Mouse (Mus musculus) lung, postnatal 14 days (tissue): ENCODE data around the gene Gys1.
"Not testable (repeated sequence)": the region's sequence is repeated elsewhere in the genome, so short reads cannot be mapped to it uniquely, and the experiment has no call there.

Source experiments
- DNase-seq: peaks from one replicate; pipeline ENCODE4 v3.0.0; 2021

Gys1 gene

DNA sequence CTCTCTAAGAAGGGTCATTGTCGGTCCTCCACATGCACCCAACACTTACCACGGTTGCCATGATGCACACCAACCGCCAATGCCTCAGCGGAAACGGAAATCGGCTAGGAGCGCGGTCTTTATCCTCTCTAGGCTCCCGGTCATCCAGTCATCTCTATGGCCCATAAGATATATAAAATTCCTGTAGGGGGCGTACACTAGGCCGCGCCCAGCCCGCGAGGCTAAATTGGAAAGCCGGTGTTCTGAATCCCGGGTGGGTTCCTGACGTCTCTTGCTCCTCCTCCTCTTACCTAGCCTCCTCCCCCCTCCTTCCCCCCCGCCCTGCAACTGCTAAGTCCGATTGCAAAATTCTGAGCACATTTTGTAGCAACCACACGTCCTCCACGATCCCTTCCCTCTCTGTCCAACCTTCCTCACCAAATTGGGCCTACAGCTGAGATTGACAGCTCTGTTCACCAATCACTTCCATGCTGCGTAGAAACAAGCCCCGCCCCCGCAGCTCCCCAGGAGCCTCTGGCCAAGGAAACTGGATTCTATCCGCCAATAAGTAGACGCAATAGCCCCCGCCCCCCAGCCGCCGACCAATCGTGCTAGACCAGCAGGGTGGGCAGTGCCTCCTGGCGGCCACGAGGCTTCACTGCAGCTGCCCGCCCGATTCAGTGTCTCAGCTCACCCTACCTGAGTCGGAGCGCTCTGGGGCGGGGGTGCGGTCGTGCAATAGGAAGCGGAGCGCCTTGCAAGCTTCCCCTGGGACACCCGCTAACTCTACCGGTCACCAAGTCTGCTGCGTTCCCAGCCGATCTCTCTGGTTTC, at the start of gene Gys1:
Gys1 (plus strand) TSS at position 642 of the 813 bp plus-strand sequence.
- peak; percentile 100 for DNase-seq

DNA sequence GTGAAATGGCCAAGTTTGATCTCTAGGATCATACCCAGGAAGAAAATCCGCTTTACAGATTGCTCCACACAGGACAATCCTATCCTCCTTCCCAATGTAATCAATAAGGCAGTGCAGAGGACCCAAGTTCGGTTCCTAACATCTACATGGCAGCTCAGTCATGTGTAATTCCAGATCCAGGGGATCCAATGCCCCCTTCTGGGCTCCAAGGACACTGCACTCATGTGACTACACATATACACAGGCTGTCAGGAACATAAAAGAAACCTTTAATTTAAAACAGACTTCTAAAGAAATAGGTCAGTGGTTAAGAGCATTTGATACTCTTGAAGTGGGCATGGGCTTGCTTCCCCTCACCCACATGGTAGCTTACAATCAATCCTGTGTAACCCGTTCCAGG, 48.6 kb upstream of the Gys1 start:
- DNase-seq: no peak

DNA sequence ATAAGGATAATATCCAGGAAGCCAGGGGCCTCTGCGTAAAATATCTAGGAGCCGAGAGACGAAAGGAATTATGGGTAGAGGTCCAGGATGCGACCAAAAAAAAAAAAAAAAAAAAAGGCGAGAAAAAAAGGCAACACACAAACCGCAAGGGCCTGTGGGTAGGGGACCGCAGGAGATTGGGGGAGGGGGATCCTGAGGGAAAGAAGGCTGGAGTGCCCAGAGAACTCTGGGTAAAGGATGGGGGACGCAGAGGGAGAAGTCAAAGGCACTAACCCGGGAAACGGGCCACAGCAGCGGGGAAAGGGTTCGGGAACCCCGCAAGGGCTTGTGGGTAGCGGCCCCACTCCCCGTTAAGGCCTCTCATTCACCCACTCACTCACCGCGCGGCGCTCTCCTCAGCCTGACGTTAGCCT, 39.5 kb upstream of the Gys1 start:
- DNase-seq: no peak

DNA sequence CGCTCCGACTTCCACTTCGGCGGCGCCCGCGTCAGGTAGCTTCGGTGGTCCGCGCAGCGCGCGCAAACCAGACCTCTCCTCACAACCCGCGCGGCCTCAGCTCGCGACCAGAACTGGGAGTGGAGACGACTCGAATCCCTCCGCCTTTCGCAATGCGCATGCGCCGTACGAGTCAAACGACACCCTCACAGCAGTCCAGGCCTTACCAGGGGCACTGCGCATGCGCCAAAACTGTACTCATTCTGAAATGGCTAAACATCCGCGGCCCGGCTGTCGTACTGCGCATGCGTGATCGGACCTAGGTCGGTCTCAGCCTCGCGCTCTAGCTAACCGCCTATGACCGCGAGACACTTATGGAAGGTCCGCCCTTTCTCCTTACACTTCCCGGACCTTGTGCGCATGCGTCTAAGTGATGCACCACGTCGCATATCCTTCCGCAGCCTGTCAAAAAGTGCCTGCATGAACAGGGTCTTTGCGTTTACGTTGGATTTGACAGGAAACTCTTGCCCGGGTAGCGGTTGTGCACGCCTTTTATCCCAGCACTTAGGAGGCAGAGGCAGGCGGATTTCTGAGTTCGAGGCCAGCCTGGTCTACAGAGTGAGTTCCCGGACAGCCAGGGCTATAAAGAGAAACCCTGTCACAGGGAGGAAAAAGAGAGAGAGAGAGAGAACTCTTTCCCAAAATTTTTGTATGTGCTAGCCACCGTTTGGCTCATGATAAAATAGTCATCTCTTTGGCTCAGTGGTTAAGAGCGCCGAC, 38.9 kb upstream of the Gys1 start, which contains the start of gene Snrnp70:
Snrnp70 (minus strand) TSS at position 165 of the 759 bp plus-strand sequence.
- DNase-seq: peak; percentile 100

DNA sequence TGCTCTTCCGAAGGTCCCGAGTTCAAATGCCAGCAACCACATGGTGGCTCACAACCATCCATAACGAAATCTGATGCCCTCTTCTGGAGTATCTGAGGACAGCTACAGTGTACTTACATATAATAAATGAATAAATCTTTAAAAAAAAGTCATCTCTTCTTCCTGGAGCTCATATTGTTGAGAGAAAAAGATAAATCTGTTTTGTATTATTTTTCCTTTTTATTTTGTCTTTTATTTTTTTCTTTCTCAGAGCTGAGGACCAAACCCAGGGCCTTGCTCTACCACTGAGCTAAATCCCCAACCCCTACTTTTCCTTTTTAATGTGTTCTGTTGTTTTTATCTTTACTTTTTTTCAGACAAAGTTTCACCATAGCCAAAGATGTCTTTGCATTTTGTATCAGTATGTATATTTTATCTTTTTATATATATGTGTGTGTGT, 38.3 kb upstream of the Gys1 start:
- DNase-seq: not testable (repeated sequence)

DNA sequence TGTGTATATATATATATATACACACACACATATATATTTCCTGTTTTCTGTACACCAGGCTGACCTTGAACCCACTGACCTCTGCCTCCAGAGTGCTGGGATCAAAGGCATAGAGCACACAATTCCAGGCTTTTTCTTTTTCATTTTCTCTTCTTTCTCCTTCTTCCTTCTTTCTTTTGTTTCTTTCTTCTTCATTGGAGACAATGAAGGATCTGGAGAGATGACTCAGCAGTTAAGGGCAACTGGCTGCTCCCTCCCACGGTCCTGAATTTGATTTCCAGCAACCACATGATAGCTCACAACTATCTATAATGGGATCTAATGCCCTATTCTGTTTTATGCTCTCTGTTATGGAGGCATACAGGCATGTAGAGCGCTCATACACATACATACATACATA, 37.9 kb upstream of the Gys1 start:
- no peak for DNase-seq

DNA sequence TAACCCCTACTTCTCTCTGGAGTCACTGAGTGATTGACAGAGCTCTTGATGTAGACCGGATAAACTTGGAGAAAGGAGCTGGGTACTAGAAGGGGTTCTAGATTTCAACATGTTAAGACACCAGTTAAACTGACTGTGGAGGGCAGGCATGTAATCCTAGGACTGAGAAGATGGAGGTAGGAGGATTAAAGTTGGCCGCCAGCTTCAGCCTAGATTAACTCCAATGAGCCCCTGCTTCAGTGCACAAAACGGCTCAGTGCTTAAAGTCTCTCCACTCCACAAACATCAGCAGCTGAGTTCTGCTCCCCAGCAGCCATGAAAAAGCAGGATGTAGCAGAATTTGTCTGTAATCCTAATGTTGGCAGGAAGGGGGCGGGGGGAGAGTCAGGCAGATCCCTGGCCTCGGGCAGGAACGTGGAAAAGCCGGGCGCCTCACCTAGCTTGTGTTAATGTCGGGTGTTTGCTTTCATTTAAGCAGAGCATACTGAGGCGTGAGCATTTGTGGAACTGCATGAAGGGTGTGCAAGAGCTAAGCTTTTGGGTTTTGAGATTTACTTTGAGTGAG, 33.0 kb upstream of the Gys1 start:
- DNase-seq: no peak

DNA sequence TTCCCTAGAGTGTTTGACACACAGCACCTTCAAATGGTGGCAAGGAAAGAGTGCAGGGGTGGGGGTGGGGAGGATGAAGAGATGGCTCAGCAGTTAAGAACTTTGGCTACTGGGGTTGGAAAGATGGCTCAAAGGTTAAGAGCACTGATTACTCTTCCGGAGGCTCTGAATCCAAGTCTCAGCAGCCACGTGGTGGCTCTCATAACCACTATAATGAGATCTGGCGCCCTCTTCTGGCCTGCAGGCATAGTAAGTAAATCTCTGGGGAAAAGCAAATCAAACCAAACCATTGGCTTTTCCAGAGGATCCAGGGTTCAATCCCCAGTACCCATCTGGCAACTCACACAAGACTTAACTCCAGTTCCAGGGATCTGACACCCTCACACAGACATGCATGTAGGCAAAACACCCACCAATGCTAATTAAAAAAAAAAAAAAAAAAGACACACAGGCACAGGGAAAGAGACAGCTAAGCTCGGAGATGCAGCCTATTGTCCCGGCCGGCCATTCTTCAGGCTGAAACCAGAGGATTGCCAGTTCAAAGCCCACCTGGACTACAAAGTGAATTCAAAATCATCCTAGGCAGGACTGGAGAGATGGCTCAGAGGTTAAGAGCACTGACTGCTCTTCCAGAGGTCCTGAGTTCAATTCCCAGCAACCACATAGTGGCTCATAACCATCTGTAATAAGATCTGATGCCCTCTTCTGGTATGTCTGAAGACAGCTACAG, 30.9 kb upstream of the Gys1 start:
- DNase-seq: peak; percentile 81

DNA sequence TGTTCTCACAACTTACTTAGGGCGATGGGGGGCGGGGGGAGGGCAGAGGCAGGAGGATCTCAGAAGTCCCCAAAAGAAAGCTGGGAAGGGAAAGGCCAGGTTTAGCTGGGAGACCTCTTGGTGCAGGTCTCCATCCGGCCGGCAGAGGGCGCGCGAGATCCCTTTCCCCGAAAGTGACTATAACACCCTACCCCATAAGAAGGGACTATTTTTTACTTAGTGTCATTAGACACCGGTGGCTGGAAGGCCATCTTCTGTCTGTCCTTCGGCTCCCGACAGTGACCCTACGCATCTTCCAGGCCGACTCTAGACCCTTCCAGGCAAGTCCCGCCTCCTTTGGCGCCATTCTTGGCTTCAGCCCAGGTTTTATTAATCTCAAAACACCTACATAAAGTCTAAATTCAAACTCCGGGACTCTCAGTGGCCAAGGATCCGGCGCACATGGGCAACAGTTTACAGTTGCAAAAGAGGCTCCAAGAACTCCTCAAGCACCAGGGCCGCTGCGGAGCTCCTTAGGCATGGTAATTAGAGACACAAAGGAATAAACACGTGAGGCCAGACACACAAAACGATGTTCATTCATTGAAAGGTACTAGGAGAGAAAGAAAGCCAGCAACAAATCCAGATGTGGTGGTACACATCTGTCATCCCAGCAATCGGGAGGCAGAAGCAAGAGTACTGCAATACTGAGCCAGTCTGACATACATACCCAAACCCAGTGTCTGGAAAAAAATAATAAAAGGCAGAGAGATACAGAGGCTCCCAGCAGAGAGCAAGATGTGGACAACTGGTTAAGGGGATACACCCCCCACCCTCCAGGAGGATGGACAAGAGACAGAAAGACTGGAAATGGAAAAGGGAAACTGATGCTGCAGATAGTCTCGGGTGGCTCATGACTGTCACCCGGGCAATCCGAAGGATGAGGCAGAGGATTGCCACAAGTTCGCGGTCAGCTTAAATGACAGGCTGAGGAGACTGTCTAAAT, 29.3 kb upstream of the Gys1 start, which contains the start of gene Kcna7:
Kcna7 (plus strand) TSS at position 563 of the 985 bp plus-strand sequence.
- peak; percentile 86 for DNase-seq

DNA sequence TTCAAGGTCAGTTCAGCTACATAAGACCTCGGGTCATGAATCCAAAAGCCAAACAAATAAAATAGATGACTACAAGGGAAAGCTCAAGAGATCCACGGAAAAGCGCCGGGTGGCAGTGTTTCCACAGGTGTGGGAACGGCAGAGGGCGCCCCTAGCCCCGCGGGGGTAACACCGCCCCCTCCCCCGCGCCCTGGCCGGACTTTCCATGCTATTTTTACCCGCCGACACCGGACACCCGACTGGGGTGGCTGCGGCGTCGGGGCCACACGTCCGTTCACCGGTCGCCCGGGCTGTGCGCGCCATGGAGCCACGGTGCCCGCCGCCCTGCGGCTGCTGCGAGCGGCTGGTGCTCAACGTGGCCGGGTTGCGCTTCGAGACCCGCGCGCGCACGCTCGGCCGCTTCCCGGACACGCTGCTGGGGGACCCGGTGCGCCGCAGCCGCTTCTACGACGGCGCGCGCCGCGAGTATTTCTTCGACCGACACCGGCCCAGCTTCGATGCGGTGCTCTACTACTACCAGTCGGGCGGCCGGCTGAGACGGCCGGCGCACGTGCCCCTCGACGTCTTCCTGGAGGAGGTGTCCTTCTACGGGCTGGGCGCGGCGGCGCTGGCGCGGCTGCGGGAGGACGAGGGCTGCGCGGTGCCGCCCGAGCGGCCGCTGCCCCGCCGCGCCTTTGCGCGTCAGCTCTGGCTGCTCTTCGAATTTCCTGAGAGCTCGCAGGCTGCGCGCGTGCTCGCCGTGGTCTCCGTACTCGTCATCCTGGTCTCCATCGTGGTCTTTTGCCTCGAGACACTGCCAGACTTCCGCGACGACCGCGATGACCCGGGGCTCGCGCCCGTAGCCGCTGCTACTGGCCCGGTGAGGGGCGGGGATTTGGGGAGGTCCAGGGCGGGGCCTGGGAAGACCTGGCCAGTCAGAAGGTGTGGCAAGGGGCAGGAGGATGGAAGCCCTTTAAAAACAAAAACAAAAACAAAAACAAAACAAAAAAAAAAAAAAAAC, 28.2 kb upstream of the Gys1 start:
- peak; percentile 30 for DNase-seq

DNA sequence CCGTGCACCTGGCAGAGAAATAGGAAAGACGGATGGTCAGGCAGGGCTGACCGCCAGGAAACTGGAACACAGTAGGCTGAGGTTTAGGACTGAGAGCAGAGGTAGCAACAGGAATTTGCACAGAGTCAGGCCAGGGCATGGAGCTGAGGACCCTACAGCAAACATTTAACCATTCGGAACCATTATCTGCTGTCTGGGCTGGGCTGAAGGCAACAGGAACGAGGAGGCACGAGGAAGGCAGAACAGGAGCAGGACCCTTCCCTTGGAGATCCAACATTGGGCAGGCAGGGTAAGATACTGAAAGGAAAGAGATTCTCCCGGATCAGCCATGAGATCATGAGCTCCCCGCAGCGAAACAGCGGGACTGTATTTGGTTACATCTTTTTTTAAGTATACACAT, 26.8 kb upstream of the Gys1 start:
- DNase-seq: no peak

DNA sequence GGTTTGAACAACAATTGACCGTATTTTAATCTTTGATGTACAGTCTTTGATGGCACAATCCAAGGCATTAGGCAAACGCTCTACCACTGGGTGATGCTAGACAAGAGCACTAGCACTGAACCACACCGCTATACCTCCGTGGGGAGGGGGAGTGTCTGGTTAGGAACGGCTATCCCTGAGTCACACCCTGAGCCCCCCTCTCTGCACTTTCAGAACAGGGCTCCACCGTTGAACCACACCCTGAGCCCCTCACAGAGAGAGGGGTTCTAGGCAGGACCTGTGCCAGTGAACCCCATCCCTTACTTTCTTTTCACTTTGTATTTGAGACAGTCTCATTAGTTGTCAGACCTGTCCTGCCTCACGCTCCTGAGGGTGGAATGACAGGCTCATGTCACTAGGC, 26.3 kb upstream of the Gys1 start:
- no peak for DNase-seq

DNA sequence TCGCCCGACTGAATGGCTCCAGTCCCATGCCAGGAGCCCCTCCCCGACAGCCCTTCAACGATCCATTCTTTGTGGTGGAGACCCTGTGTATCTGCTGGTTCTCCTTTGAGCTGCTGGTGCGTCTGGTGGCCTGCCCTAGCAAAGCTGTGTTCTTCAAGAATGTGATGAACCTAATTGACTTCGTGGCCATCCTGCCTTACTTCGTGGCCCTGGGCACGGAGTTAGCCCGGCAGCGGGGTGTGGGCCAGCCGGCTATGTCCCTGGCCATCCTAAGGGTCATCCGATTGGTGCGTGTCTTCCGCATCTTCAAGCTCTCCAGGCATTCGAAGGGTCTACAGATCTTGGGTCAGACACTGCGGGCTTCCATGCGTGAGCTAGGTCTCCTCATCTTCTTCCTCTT, 25.7 kb upstream of the Gys1 start:
- DNase-seq: no peak

DNA sequence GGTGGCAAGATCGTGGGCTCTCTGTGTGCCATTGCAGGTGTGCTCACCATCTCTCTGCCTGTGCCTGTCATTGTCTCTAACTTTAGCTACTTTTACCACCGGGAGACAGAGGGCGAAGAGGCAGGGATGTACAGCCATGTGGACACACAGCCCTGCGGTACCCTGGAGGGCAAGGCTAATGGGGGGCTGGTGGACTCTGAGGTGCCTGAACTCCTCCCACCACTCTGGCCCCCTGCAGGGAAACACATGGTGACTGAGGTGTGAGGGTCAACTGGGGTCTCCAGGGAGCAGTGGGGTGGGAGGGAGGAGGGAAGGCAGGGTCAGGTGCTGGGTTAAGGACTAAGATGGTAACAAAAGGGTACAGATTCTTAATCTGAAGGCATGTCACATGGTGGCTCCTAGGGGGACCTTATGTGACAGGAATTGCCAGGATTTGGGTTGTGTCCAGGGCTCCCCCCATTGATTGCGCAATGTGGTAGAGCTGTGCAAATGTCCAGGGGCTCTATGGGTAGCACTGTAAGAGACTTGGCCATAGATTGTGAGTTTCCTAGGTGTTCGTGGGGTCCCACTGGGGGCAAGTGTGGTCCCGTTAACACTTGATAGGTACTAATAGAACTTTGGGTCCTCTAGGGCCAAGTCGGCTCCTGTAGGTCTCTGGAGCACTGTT, 25.0 kb upstream of the Gys1 start:
- DNase-seq: no peak

DNA sequence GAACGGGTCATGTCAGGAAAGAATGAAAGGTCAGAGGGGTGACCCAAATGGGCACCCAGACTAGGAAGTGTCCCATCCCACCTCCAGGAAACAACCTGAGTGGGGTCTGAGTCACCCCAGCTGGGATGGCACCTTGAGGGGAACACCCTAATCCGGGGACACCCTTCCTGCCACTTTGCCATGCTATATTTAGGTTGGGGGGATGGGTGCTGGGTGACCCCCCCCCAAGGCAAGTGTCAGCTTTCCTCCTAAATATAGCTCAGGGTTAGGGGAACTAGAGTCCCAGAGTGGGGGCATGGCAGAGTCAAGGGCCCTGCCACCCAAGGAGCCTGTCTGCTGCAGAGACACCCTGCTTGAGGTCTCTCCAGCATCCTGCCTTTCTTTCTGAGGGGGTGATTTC, 22.2 kb upstream of the Gys1 start:
- DNase-seq: no peak

DNA sequence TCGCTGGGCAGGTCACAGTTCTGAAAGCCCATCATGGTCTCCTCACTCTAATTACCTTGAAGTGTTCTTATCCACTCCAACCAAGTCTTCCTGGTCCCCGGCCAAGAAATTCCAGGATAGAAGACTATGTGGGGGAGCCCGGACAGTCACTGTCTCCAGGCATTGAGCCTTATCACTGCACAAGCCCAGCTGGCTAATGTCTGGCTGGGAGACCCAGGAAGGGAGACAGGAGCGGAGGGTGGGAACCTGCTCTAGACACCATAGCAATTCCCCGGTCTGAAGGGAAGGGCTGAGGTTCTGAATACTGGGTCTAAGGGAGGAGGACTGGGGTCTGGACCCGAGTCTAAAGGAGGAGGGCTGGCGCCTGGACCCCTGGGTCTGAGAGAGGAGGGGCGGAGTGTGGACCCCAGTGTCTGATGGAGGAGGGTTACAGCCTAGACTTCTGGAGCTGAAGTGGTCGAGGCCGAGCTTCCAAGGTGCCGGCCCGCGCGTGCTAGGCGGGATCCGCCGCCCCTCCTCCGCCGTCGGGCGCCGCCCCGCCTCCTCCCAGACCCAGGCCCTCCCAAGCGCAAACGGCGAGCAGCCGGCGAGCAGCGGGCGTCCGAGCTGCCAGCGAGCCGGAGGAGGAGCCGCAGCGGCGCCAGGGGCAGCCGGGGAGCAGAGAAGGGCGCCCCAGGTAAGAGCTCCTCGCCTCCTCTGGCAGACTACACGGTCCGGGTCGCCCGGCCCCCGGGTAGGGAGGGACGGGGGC, 21.4 kb upstream of the Gys1 start, which contains the start of gene Ntf5:
Ntf5 (plus strand) TSS at position 583 of the 751 bp plus-strand sequence.
- peak; percentile 26 for DNase-seq

DNA sequence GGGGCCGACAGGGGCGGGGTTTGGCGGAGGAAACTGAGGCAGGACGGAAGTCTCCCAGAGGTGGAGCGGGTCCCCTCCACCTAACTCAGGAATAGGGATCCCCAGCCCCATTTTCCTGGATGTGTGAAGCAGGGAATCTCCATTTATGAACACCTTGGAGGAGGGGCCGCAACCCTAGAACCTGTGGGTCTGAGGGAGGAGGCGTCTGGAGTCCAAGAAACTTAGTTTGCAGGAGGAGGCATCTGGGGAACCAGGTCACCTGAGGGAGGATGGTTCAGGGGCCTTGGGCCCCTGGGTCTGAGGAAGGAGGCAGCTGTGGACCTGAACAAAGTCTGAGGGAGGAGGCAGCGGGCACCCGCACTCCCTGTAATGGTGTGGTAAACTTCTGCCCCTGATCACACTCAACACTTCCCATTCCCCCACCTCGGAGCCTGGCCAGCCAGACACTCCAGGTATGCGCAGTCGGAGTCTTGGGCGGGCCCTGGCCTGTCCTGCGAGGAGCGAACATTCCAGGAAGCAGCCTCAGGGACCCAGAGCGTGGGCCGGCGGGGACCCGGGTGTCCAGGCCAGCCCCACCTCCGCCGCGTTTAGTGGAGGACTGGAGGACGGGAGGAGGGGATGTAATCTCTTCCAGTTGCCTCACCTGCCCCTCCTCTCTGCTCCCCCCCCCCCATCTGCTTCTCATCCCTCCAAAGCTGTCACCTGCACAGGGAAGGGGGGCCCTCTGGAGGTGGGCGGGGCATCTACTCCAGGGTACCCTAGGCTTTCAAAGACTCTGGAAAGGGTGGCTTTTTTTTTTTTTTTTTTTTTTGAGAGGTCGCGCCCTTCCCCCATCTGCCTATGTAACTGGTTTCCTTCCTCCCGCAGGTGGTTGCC, 20.5 kb upstream of the Gys1 start:
- peak; percentile 46 for DNase-seq

DNA sequence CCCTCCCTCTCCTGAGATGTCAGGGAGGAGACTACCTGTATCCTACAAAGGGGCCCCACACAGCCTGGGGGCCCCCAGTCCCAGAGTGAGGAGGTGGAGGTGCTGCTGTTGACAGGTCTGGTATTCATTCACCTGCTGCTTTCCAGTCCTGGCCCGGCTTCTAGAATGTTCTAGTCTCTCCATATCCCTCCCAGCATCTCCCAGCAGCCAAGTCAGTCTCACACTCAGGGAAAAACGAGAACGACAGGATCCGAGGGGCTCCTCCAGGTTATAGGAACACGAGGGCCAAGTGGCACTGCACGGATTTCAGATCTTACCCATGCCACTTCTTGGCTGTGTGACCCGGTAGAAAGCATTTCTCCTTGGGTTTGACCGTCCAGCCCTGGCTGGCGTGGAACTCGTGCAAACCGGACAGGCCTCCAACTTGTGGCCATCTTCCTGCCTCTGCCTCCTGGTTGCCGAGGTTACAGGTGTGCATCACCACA, 19.9 kb upstream of the Gys1 start:
- no peak for DNase-seq
